Mouse (Mus musculus) G1E (cell line): Measurements from ENCODE around the gene Kansl2. TPM values are rescaled to one million over a fixed set of nuclear protein-coding genes. Genes with fewer than 3 reads are reported as not detected.

Experiments
- ATAC-seq: 2 replicates; pipeline ENCODE4 v1.8.0; 2016; ENCODE audit warnings: mild to moderate bottlenecking; ENCODE audit not compliant: insufficient number of reproducible peaks, poor library complexity, low FRiP score, severe bottlenecking; ENCODE audit errors: extremely low read depth
- DNase-seq: peaks from one replicate; pipeline ENCODE4 v3.0.0; 2012; ENCODE audit warnings: low spot score
- H3K27me3 ChIP-seq: 2 replicates; pipeline ENCODE4 v1.6.1; 2012; ENCODE audit warnings: mild to moderate bottlenecking, low read length, inconsistent platforms; ENCODE audit not compliant: insufficient read depth
- H3K36me3 ChIP-seq: replicated peaks from 2 replicates; pipeline ENCODE3; 2012; ENCODE audit warnings: mild to moderate bottlenecking, inconsistent platforms
- H3K4me1 ChIP-seq: 2 replicates; pipeline ENCODE4 v1.6.1; 2012; ENCODE audit warnings: low read depth, low read length, inconsistent platforms, mixed read lengths; ENCODE audit not compliant: insufficient read depth
- H3K4me3 ChIP-seq: 2 replicates; pipeline ENCODE4 v1.5.1; 2012; ENCODE audit warnings: low read depth, mild to moderate bottlenecking, inconsistent platforms, low read length, moderate library complexity, mixed read lengths
- H3K9me3 ChIP-seq: replicated peaks from 2 replicates; pipeline ENCODE4 v1.6.1; 2012; ENCODE audit warnings: inconsistent platforms
- CTCF ChIP-seq: IDR thresholded peaks from 2 replicates; pipeline ENCODE4 v1.5.1; 2012; ENCODE audit warnings: low read depth, low read length, inconsistent platforms, mixed read lengths
- GATA1 ChIP-seq: IDR thresholded peaks from 2 replicates; pipeline ENCODE4 v1.6.1; 2012; ENCODE audit warnings: borderline replicate concordance, low read length, inconsistent platforms, mixed read lengths
- GATA2 ChIP-seq: IDR thresholded peaks from 2 replicates; pipeline ENCODE4 v1.6.1; 2012; ENCODE audit warnings: low read depth, low read length, inconsistent platforms, borderline replicate concordance
- POLR2AphosphoS5 ChIP-seq: IDR thresholded peaks from 2 replicates; pipeline ENCODE4 v1.6.1; 2012; ENCODE audit warnings: low read depth, low read length, inconsistent platforms; ENCODE audit not compliant: insufficient replicate concordance
- TAL1 ChIP-seq: conservative IDR thresholded peaks from 2 replicates; pipeline ENCODE4 v1.6.1; 2012; ENCODE audit warnings: low read depth, low read length, inconsistent platforms, mixed read lengths
- polyA plus RNA-seq: library from polyadenylated mRNA; stranded (reverse); fragments of >175 nt; gene quantifications from 2 replicates; pipeline ENCODE4 v1.2.3, GENCODE M21; 2012
- total RNA-seq, 2 experiments: library from RNA; stranded (forward) in 1 of 2; stranded (reverse) in 1 of 2; fragments of 200-1000 nt in 1 of 2; fragments of >200 nt in 1 of 2; fragmentation: Nextera tagmentation in 1 of 2; gene quantifications; 2 replicates each; pipeline ENCODE4 v1.2.3; 2014 to 2017

Kansl2 gene
- 26.9 and 39.8 TPM in 2 replicates for total RNA-seq (2014; fragmentation: Nextera tagmentation)
- total RNA-seq (2017) = 49.1 and 50.4 TPM in 2 replicates
- polyA plus RNA-seq = 44.3 and 52.5 TPM in 2 replicates

- no peaks in the 10 kb centered on the region for H3K27me3 ChIP-seq
- TF ChIP-seq GATA2 = no peak
- no peak for TF ChIP-seq TAL1
- TF ChIP-seq POLR2AphosphoS5 = no peak
- TF ChIP-seq CTCF = no peak
- TF ChIP-seq GATA1 = no peak
- H3K4me3 ChIP-seq = peak within 1 kb of the TSS; percentile 87
- H3K36me3 ChIP-seq = peaks cover 61% of the 10 kb centered on the region
- ATAC-seq (peak; percentile 98), DNase-seq (peak; percentile 99)
- no peaks in the 10 kb centered on the region for H3K9me3 ChIP-seq
- H3K4me1 ChIP-seq = peaks cover 20% of the 10 kb centered on the region
Observed at GRCm38 (mm10) chr15:98533881-98534627, at the start of gene Kansl2. Gene Kansl2 (minus strand): TSS chr15:98534264.

GRCm38 (mm10) chr15:98582996-98583395 is 48.9 kb upstream of the Kansl2 start:
- no peaks in the 10 kb centered on the region for H3K9me3 ChIP-seq
- no peak overlapping the region for H3K4me3 ChIP-seq
- TF ChIP-seq POLR2AphosphoS5 = no peak
- ATAC-seq (no peak), DNase-seq (no peak)
- peaks cover 29% of the 10 kb centered on the region for H3K27me3 ChIP-seq
- no peaks in the 10 kb centered on the region for H3K36me3 ChIP-seq
- H3K4me1 ChIP-seq = peaks cover 11% of the 10 kb centered on the region

- Histone ChIP-seq H3K4me3 (no peak overlapping the region), H3K9me3 (no peaks in the 10 kb centered on the region), H3K36me3 (no peaks in the 10 kb centered on the region), H3K27me3 (peaks cover 35% of the 10 kb centered on the region), H3K4me1 (peaks cover 5% of the 10 kb centered on the region)
- no peak for DNase-seq
- no peak for ATAC-seq
- TF ChIP-seq TAL1 (no peak), POLR2AphosphoS5 (no peak)
Observed at GRCm38 (mm10) chr15:98582410-98582809, 48.3 kb upstream of the Kansl2 start.

DNA sequence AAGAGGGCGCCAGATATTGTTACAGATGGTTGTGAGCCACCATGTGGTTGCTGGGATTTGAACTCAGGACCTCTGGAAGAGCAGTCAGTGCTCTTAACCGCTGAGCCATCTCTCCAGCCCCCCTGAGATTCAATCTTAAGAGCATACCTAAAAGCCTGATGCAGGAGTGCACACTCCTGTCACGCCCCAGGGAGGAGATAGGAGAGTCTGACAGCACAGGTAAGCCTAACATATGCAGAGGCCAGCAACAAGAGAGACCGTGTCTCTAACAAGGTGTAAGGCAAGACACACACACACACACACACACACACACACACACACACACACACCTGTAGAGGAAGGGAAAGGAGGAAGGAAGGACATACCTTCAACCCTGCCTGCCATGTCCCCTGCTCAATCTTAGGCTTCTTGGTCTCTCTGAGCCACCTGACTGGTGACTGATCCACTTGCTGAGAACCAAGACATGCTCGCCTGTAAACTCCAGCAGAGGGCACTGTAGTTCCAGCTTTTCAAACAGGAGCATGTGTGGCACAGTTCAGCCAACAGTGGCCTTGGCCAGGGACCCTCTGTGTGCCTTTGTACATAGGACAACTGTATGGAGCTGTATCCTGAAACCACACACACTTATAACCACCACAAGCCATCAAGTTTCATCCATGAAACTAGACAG is 45.9 kb upstream of the Kansl2 start:
- Histone ChIP-seq H3K27me3 (peaks cover 39% of the 10 kb centered on the region), H3K4me3 (no peak overlapping the region), H3K4me1 (peaks cover 3% of the 10 kb centered on the region), H3K36me3 (no peaks in the 10 kb centered on the region), H3K9me3 (no peaks in the 10 kb centered on the region)
- DNase-seq = no peak
- no peak for ATAC-seq
- TF ChIP-seq CTCF = no peak

DNA sequence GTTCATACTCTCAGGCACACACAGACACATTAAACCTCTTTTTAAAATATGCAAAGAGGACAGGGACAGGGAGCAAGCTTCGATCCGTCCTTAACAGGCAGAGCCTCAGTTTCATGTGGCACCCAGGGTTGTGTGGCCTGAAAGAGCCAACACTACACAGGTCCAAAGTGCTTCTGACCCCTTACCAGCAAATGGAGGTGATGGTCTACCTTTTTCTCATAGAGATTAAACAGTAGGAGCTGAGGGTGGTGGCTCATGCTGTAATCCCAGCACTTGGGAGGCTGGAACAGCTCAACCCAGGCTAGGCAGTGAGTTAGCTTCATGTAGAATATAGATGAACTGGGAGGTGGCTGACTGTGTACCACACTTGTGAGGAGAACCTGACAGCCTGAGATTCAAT is 45.2 kb upstream of the Kansl2 start:
- no peaks in the 10 kb centered on the region for H3K9me3 ChIP-seq
- ATAC-seq (no peak), DNase-seq (no peak)
- no peak overlapping the region for H3K4me3 ChIP-seq
- peaks cover 39% of the 10 kb centered on the region for H3K27me3 ChIP-seq
- H3K36me3 ChIP-seq = no peaks in the 10 kb centered on the region
- TF ChIP-seq POLR2AphosphoS5 (no peak), GATA1 (no peak), TAL1 (no peak)
- H3K4me1 ChIP-seq = no peaks in the 10 kb centered on the region

GRCm38 (mm10) chr15:98573293-98573692 is 39.2 kb upstream of the Kansl2 start:
- ATAC-seq (no peak), DNase-seq (no peak)
- Histone ChIP-seq H3K36me3 (peaks cover 14% of the 10 kb centered on the region), H3K4me1 (peaks cover 13% of the 10 kb centered on the region), H3K27me3 (peaks cover 17% of the 10 kb centered on the region), H3K4me3 (no peak overlapping the region), H3K9me3 (no peaks in the 10 kb centered on the region)
- TF ChIP-seq CTCF = no peak
- no peak for TF ChIP-seq POLR2AphosphoS5
- TF ChIP-seq GATA2 = no peak
- TF ChIP-seq GATA1 = no peak
- TF ChIP-seq TAL1 = no peak
